Mouse (Mus musculus) forebrain, embryonic 12.5 days (tissue): ENCODE measurements at regions not wholly inside any gene's neighbourhood (a gene's known extent, or its start where the extent isn't known, plus 50 kb on each side); places are given as distances from the start of the nearest gene placed in this dataset. TPM values are rescaled to one million over a fixed set of nuclear protein-coding genes. Genes with fewer than 3 reads are reported as not detected.

Experiments
- ATAC-seq: fragments of 200-750 bp; cut with Nextera tagmentation; 2 replicates; pipeline ENCODE4 v1.8.0; 2017; ENCODE audit warnings: moderate TSS enrichment; ENCODE audit not compliant: low FRiP score
- H3K27ac ChIP-seq: fragments of 300-500 bp; sonication (generic); 2 replicates; pipeline ENCODE4 v1.5.1; 2016; ENCODE audit warnings: mild to moderate bottlenecking
- H3K27me3 ChIP-seq: fragments of 300-500 bp; sonication (generic); 2 replicates; pipeline ENCODE4 v1.6.1; 2016; ENCODE audit warnings: mild to moderate bottlenecking
- H3K36me3 ChIP-seq: fragments of 300-500 bp; sonication (generic); replicated peaks from 2 replicates; pipeline ENCODE4 v1.6.1; 2016; ENCODE audit warnings: mild to moderate bottlenecking
- H3K4me1 ChIP-seq: fragments of 300-500 bp; sonication (generic); 2 replicates; pipeline ENCODE4 v1.6.1; 2016
- H3K4me2 ChIP-seq: fragments of 300-500 bp; sonication (generic); 2 replicates; pipeline ENCODE4 v1.6.1; 2016; ENCODE audit warnings: mild to moderate bottlenecking, moderate library complexity
- H3K4me3 ChIP-seq: fragments of 300-500 bp; sonication (generic); replicated peaks from 2 replicates; pipeline ENCODE4 v1.5.1; 2016; ENCODE audit warnings: mild to moderate bottlenecking
- H3K9ac ChIP-seq: fragments of 300-500 bp; sonication (generic); 2 replicates; pipeline ENCODE4 v1.6.1; 2016; ENCODE audit warnings: mild to moderate bottlenecking
- H3K9me3 ChIP-seq: fragments of 300-500 bp; sonication (generic); 2 replicates; pipeline ENCODE4 v1.6.1; 2016
- WGBS: fragments of 180-500 bp; shearing (Covaris S2); methylation state at CpG from one replicate; pipeline ENCODE4 v1.1.7; 2016; 5-methylcytosine and 5-hydroxymethylcytosine counted together
- microRNA-seq: library from miRNA; unstranded; fragments of <30 nt; microRNA quantifications from one replicate; pipeline ENCODE4, GENCODE M21; 2017

GRCm38 (mm10) chrX:166867692-166868091 is 282.2 kb upstream of the Egfl6 start:
- peaks cover 3% of the 10 kb centered on the region; the same call in 1 of the 2 replicates for H3K27me3 ChIP-seq
- WGBS, result 89% methylated on average over 2 of the region's 2 CpGs
- H3K4me2 ChIP-seq, result no peak overlapping the region
- no peaks in the 10 kb centered on the region for H3K9me3 ChIP-seq
- H3K9ac ChIP-seq, result no peak overlapping the region
- ATAC-seq, result no peak
- no peak overlapping the region for H3K4me3 ChIP-seq
- no peaks in the 10 kb centered on the region for H3K36me3 ChIP-seq
- H3K27ac ChIP-seq, result no peak overlapping the region
- no peaks in the 10 kb centered on the region for H3K4me1 ChIP-seq

Small RNAs in the stretch of these regions (microRNA-seq; reads per million reads assigned to microRNA genes)
- not detected for gene Gm22368
- not detected for gene Gm44376
